Mouse (Mus musculus) liver, postnatal 0 days (tissue): ENCODE results near the gene Olfml2b. TPM values are rescaled to one million over a fixed set of nuclear protein-coding genes. Genes with fewer than 3 reads are reported as not detected.
A peak's percentile ranks its signal among the peaks of the same experiment; 100 is the strongest.

Experiments
- ATAC-seq: fragments of 200-750 bp; cut with Nextera tagmentation; 2 replicates; pipeline ENCODE4 v1.8.0; 2017; ENCODE audit warnings: mild to moderate bottlenecking, moderate library complexity
- DNase-seq: peaks from one replicate; pipeline ENCODE4 v3.0.0-alpha.2; 2016
- H3K27ac ChIP-seq: fragments of 300-500 bp; sonication (generic); 2 replicates; pipeline ENCODE4 v1.5.1; 2014; ENCODE audit warnings: antibody characterized with exemption, moderate library complexity, mild to moderate bottlenecking, low read depth
- H3K27me3 ChIP-seq: fragments of 300-500 bp; sonication (generic); 2 replicates; pipeline ENCODE4 v1.6.1; 2014; ENCODE audit warnings: low read length, control low read depth, mixed read lengths; ENCODE audit not compliant: insufficient read depth
- H3K36me3 ChIP-seq: fragments of 300-500 bp; sonication (generic); replicated peaks from 2 replicates; pipeline ENCODE4 v1.6.1; 2014; ENCODE audit warnings: mild to moderate bottlenecking, control low read depth, low read length, moderate library complexity, mixed read lengths; ENCODE audit not compliant: insufficient read depth
- H3K4me1 ChIP-seq: fragments of 300-500 bp; sonication (generic); 2 replicates; pipeline ENCODE4 v1.6.1; 2014; ENCODE audit warnings: antibody characterized with exemption, mild to moderate bottlenecking, control low read depth; ENCODE audit not compliant: insufficient read depth
- H3K4me2 ChIP-seq: fragments of 300-500 bp; sonication (generic); 2 replicates; pipeline ENCODE4 v1.6.1; 2014; ENCODE audit warnings: low read depth, mild to moderate bottlenecking, low read length, moderate library complexity, mixed read lengths
- H3K4me3 ChIP-seq: fragments of 300-500 bp; sonication (generic); 2 replicates; pipeline ENCODE4 v1.5.1; 2014; ENCODE audit warnings: low read depth, low read length
- H3K9ac ChIP-seq: fragments of 300-500 bp; sonication (generic); replicated peaks from 2 replicates; pipeline ENCODE4 v1.6.1; 2014; ENCODE audit warnings: mild to moderate bottlenecking, moderate library complexity
- H3K9me3 ChIP-seq: fragments of 300-500 bp; sonication (generic); 2 replicates; pipeline ENCODE4 v1.6.1; 2016; ENCODE audit warnings: mild to moderate bottlenecking, control low read depth, low read length, mixed read lengths
- CTCF ChIP-seq: sonication (generic); IDR thresholded peaks from 2 replicates; pipeline ENCODE4 v1.5.1; 2016; ENCODE audit warnings: antibody characterized with exemption, low read depth
- EP300 ChIP-seq: IDR thresholded peaks from 2 replicates; pipeline ENCODE4 v1.6.1; 2016; ENCODE audit warnings: antibody characterized with exemption, low read depth, mild to moderate bottlenecking
- WGBS: fragments of 180-500 bp; shearing (Covaris S2); extraction: QIAGEN DNeasy Blood & Tissue Kit; methylation state at CpG from one replicate; pipeline ENCODE4 v1.1.7; 2014; ENCODE audit not compliant: insufficient replicate concordance; 5-methylcytosine and 5-hydroxymethylcytosine counted together
- polyA plus RNA-seq: library from polyadenylated mRNA; unstranded; fragments of >200 nt; fragmentation: Nextera tagmentation; extraction: Ambion mirVana; gene quantifications from 2 replicates; pipeline ENCODE4 v1.2.1, GENCODE M21; 2015

The Olfml2b gene
- polyA plus RNA-seq, result 2.3 and 2.9 TPM in 2 replicates

DNA sequence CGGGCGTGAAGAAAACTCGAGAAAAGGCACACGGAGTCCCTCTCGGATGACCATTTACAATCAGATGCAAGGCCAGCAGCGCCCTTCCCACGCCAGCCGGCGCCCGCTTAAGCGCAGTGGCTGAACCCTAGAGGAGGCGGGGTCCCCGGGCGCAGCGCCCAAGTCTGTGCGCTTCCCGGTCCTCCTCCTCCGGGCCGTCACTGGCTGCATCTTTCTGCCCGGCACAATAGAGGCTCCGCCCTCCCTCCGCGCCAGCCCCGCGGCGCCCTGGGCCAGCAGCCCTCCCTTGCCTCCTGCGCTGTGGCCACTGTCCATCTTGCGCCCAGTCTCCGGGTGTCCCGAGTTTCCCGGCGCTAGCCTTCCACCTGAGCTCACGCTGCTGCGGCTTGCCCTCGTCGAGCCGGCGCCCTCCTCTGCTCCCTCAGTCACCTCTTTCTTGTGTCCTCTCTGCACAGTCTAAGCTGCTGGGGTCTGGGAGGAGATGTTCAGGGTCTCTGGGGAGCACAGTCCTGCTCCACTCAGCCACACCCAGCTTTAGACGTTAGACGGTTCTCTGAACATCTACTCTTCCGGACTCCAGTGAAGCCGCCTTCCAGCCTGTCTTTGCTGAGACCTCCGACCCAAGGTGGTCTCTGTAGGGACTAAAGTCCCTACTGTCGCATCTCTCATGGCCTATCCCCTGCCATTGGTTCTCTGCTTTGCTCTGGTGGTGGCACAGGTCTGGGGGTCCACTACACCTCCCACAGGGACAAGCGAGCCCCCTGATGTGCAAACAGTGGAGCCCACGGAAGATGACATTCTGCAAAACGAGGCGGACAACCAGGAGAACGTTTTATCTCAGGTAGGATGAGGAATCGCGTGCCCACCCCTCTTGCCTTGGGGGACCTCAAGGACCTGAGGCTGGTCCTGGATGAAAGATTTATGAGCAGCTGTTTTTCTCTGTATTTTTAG is at the start of gene Olfml2b:
Gene Olfml2b (plus strand): TSS at position 278 of the 951 bp plus-strand sequence.
- Histone ChIP-seq H3K4me2 (peak within 1 kb of the TSS; percentile 78), H3K27me3 (peaks cover 6% of the 10 kb centered on the region; the same call in 1 of the 2 replicates), H3K36me3 (no peaks in the 10 kb centered on the region), H3K4me1 (peaks cover 13% of the 10 kb centered on the region), H3K9me3 (no peaks in the 10 kb centered on the region), H3K4me3 (peak within 1 kb of the TSS; percentile 52), H3K9ac (peak within 1 kb of the TSS; percentile 62), H3K27ac (no peak within 1 kb of the TSS)
- DNase-seq (peak; percentile 86), ATAC-seq (peak; percentile 90)
- TF ChIP-seq CTCF (no peak), EP300 (no peak)
- WGBS, result 15% methylated on average over 51 of the region's 51 CpGs

DNA sequence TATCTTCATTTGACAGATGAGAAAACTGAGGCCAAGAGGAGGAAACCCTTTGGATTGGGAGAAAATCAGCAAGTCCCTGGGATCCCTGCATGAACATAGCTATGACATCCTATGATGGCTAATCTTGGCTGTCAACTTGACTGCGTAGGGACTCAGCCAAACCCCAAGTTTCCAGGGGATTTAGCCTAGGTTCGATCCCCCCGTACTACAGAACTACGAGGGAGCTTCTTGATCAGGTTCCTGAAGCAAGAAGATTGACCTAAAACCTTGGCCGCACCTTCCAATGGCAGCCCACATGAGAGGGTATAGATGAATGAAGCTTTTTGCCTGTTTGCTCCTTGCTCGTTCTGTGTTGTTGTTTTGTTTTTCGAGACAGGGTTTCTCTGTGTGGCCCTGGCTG is 49.8 kb upstream of the Olfml2b start:
- no peak for ATAC-seq
- no peaks in the 10 kb centered on the region for H3K36me3 ChIP-seq
- 85% methylated on average over 7 of the region's 7 CpGs for WGBS
- H3K9ac ChIP-seq, result no peak overlapping the region
- TF ChIP-seq EP300 (no peak), CTCF (no peak)
- H3K27ac ChIP-seq, result no peak overlapping the region
- no peak for DNase-seq
- H3K27me3 ChIP-seq, result no peaks in the 10 kb centered on the region
- no peaks in the 10 kb centered on the region for H3K9me3 ChIP-seq
- H3K4me2 ChIP-seq, result no peak overlapping the region
- H3K4me3 ChIP-seq, result no peak overlapping the region
- H3K4me1 ChIP-seq, result no peaks in the 10 kb centered on the region

DNA sequence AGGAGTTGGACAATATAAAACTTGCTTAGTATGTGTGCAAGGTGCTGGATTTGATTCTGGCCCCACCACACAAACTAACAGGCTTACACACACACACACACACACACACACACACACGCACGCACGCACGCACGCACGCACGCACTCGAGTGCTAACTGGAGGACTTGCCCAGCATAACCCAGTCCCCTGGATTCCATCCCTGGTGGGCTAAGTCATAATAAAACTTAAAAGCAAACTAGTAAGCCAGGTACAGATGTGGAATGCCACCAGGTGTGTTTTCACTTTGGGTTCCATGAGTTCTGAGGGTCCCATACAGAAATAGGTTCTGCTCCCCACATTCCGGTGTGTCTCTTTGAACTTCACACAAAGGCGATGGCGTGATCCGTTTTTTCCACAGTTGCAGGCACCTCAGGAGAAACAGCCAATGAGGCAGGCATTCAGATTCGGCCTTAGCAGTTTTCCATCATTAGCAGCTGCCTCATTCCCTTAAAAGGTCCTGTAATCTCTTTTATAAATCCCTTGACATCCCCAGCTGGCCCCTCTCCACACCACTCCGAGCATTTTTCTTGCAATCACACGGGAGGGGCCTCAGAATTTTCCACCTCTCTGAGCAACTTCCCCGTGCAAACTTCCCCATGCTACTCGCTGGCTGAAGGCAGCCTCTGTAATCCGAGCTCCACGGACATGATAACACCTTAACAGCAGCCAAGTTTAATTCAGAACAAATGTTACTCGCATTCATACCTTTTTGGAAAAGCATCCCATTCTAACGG is 38.9 kb upstream of the Olfml2b start:
- ATAC-seq, result no peak
- 63% methylated on average over 21 of the region's 21 CpGs for WGBS
- H3K4me3 ChIP-seq, result no peak overlapping the region
- TF ChIP-seq CTCF, result no peak
- no peak for TF ChIP-seq EP300
- no peak overlapping the region for H3K27ac ChIP-seq
- no peak overlapping the region for H3K4me2 ChIP-seq
- H3K4me1 ChIP-seq, result peaks cover 10% of the 10 kb centered on the region
- no peaks in the 10 kb centered on the region for H3K9me3 ChIP-seq
- no peak overlapping the region for H3K9ac ChIP-seq
- no peaks in the 10 kb centered on the region for H3K36me3 ChIP-seq
- H3K27me3 ChIP-seq, result no peaks in the 10 kb centered on the region
- DNase-seq, result no peak

DNA sequence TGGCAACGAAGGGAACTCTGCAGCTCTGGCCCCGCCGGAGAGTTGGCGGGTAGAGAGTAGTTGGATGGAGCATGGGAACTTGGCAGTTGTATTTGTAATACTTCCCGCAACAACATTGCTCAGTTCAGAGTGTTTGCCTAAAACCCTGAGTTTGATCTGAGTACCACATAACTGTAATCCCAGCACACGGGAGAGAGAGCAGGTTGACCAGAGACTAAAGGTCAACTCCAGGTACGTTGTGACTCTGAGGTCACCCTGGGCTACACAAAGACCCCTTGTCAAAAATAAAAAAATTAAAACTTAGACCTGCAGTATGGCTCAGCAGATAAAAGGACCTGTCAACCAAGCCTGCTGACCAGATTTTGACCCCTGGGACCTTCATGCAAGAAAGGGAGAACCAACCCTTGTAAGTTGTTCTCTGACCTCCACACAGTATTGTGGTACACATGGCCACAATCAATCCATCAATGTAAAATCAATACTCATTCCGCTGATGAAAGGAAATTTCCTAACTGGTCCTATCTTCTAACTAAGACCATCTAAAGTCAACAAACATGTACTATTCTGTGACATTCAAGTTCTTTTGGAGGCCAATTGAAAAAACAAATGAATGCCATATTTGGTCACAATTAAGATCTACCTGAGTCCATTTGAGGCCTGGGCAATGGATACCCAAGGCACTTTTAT is 37.0 kb upstream of the Olfml2b start:
- 85% methylated on average over 8 of the region's 8 CpGs for WGBS
- Histone ChIP-seq H3K9me3 (no peaks in the 10 kb centered on the region), H3K4me3 (no peak overlapping the region), H3K4me1 (peaks cover 19% of the 10 kb centered on the region), H3K27ac (no peak overlapping the region), H3K4me2 (no peak overlapping the region), H3K36me3 (no peaks in the 10 kb centered on the region), H3K27me3 (no peaks in the 10 kb centered on the region), H3K9ac (no peak overlapping the region)
- DNase-seq (no peak), ATAC-seq (no peak)
- TF ChIP-seq CTCF, result no peak
- no peak for TF ChIP-seq EP300

DNA sequence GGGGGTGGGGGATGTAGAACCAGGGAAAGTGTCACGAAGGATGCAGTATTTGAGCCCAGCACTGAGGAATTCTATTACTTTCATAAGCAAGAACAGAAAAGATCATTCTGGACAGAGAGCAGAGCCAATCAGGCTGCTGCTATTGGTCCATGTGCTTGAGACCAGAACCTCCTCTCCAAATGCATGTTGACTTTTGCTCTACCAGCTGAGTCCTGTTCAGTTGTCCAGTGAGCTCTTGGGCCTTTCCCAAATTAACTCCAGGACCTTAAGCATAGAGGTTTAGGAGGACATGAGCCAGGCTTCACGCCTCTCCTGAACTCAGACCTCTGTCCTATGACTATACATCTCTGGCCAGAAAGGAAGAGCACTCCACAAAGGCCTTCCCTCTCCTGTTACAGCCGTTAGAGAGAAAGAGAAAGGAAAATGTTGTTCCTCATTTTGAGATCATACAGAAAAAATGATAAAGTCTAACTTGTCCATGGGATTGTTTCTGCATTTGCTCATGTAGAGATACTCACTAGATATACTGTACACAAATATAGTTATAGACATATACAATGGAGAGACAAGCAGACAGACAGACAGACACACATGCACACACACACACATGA is 35.8 kb upstream of the Olfml2b start:
- TF ChIP-seq EP300 (no peak), CTCF (no peak)
- WGBS, result 78% methylated on average over 3 of the region's 3 CpGs
- no peak overlapping the region for H3K4me3 ChIP-seq
- H3K36me3 ChIP-seq, result no peaks in the 10 kb centered on the region
- H3K27ac ChIP-seq, result 0 out of 2 replicates have a peak overlapping the region, but pooled peaks have one; percentile 48
- H3K4me1 ChIP-seq, result peaks cover 19% of the 10 kb centered on the region
- no peak overlapping the region for H3K9ac ChIP-seq
- no peaks in the 10 kb centered on the region for H3K9me3 ChIP-seq
- H3K27me3 ChIP-seq, result no peaks in the 10 kb centered on the region
- ATAC-seq (no peak), DNase-seq (no peak)
- no peak overlapping the region for H3K4me2 ChIP-seq
